Comparison of ENCODE assay signal across 17 mouse cellular contexts in the genomic region with DNA sequence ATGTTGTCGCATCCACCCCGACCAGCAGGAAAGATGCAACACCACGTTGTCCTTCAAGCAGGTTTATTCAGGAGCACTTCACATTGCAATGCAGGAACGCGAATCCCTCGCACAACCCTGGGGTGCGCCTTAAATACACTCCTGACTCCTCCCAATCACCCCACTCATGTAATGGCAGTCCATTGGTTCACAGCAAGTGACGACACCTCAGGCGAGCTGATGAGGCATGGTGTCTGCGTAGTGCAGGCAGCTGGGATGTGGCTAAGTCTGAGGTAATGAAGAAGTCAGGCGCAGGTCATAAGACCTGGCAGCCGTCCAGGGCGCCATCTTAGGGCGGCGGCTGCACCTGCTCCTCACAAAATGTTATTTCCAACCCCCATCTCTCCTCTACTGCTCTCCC.
"Had no signal": no experiment of that assay in that cellular context is flagged by ENCODE, and none has a peak within 500 bp of the region (broad histone marks: within the 10 kb centered on the region; RNA-seq: fewer than 3 reads in every experiment).

No protein-coding gene starts in this region.

- H3K27me3 ChIP-seq: kidney, embryonic 15.5 days; limb, embryonic 12.5 days; limb, embryonic 15.5 days; midbrain, embryonic 13.5 days had no signal

- ATAC-seq: liver, postnatal 0 days; lung, postnatal 0 days; midbrain, embryonic 13.5 days; midbrain, embryonic 16.5 days had no signal

- H3K4me2 ChIP-seq: kidney, embryonic 15.5 days; limb, embryonic 12.5 days; limb, embryonic 15.5 days; liver, embryonic 11.5 days; lung, embryonic 14.5 days; midbrain, embryonic 13.5 days had no signal

- H3K9ac ChIP-seq: kidney, embryonic 15.5 days; limb, embryonic 12.5 days; limb, embryonic 15.5 days; liver, embryonic 14.5 days; liver, postnatal 0 days; lung, embryonic 14.5 days; midbrain, embryonic 13.5 days had no signal

- H3K9me3 ChIP-seq: kidney, embryonic 15.5 days; limb, embryonic 12.5 days; limb, embryonic 15.5 days; midbrain, embryonic 13.5 days had no signal

- DNase-seq: kidney, adult 8-10 months; kidney, postnatal 14 days; kidney, postnatal 4 days; liver, postnatal 0 days; lung, embryonic 14.5 days; thymus, adult 18-20 months; thymus, postnatal 36 days had no signal

- H3K36me3 ChIP-seq: kidney, embryonic 15.5 days; limb, embryonic 12.5 days; limb, embryonic 15.5 days; midbrain, embryonic 13.5 days had no signal

- H3K4me3 ChIP-seq: kidney, embryonic 15.5 days; limb, embryonic 12.5 days; limb, embryonic 15.5 days; midbrain, embryonic 13.5 days; myocyte had no signal

- H3K4me1 ChIP-seq: kidney, embryonic 15.5 days; limb, embryonic 12.5 days; limb, embryonic 15.5 days; midbrain, embryonic 13.5 days had no signal

- H3K27ac ChIP-seq: kidney, embryonic 15.5 days; limb, embryonic 12.5 days; limb, embryonic 15.5 days; liver, embryonic 14.5 days; macrophage; midbrain, embryonic 13.5 days had no signal
